Mouse (Mus musculus) forebrain, embryonic 12.5 days (tissue): ENCODE data around the gene Fblim1. TPM values are rescaled to one million over a fixed set of nuclear protein-coding genes. Genes with fewer than 3 reads are reported as not detected.
A peak's percentile ranks its signal among the peaks of the same experiment; 100 is the strongest.

Experiments
- ATAC-seq: fragments of 200-750 bp; cut with Nextera tagmentation; 2 replicates; pipeline ENCODE4 v1.8.0; 2017; ENCODE audit warnings: moderate TSS enrichment; ENCODE audit not compliant: low FRiP score
- H3K27ac ChIP-seq: fragments of 300-500 bp; sonication (generic); 2 replicates; pipeline ENCODE4 v1.5.1; 2016; ENCODE audit warnings: mild to moderate bottlenecking
- H3K27me3 ChIP-seq: fragments of 300-500 bp; sonication (generic); 2 replicates; pipeline ENCODE4 v1.6.1; 2016; ENCODE audit warnings: mild to moderate bottlenecking
- H3K36me3 ChIP-seq: fragments of 300-500 bp; sonication (generic); replicated peaks from 2 replicates; pipeline ENCODE4 v1.6.1; 2016; ENCODE audit warnings: mild to moderate bottlenecking
- H3K4me1 ChIP-seq: fragments of 300-500 bp; sonication (generic); 2 replicates; pipeline ENCODE4 v1.6.1; 2016
- H3K4me2 ChIP-seq: fragments of 300-500 bp; sonication (generic); 2 replicates; pipeline ENCODE4 v1.6.1; 2016; ENCODE audit warnings: mild to moderate bottlenecking, moderate library complexity
- H3K4me3 ChIP-seq: fragments of 300-500 bp; sonication (generic); replicated peaks from 2 replicates; pipeline ENCODE4 v1.5.1; 2016; ENCODE audit warnings: mild to moderate bottlenecking
- H3K9ac ChIP-seq: fragments of 300-500 bp; sonication (generic); 2 replicates; pipeline ENCODE4 v1.6.1; 2016; ENCODE audit warnings: mild to moderate bottlenecking
- H3K9me3 ChIP-seq: fragments of 300-500 bp; sonication (generic); 2 replicates; pipeline ENCODE4 v1.6.1; 2016
- WGBS: fragments of 180-500 bp; shearing (Covaris S2); methylation state at CpG from one replicate; pipeline ENCODE4 v1.1.7; 2016; 5-methylcytosine and 5-hydroxymethylcytosine counted together
- polyA plus RNA-seq: library from polyadenylated mRNA; unstranded; fragments of >200 nt; fragmentation: Nextera tagmentation; extraction: Ambion mirVana; gene quantifications from 2 replicates; pipeline ENCODE4 v1.2.1, GENCODE M21; 2016

The Fblim1 gene
- polyA plus RNA-seq, 1 experiment from 2014 or later, result 19.8 TPM

DNA sequence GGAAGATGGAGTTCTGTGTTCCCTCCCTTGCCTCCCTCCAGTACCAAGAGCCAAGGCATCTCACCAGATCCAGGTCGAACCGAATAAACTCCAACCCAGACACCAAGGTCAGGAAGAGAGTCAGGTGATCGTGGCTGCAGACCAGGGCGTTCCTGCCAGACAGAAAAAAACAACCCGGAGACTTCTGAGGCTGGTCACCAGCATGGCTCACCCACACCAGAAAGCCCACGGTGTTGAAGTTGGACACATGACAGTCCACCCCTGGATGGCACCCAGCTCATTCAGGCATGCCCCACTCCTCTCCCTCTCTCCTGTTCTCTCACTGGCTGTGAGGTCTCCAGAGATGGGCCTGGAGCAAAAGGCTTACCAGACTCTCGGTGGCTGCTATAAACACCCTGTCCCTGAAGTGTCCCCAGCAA lies 35.5 kb upstream of the Fblim1 start:
- WGBS, result 92% methylated on average over 7 of the region's 7 CpGs
- no peak for ATAC-seq
- Histone ChIP-seq H3K27ac (no peak overlapping the region), H3K4me2 (no peak overlapping the region), H3K27me3 (no peaks in the 10 kb centered on the region), H3K4me3 (no peak overlapping the region), H3K9me3 (no peaks in the 10 kb centered on the region), H3K4me1 (peaks cover 10% of the 10 kb centered on the region), H3K9ac (no peak overlapping the region), H3K36me3 (peaks cover 48% of the 10 kb centered on the region)

DNA sequence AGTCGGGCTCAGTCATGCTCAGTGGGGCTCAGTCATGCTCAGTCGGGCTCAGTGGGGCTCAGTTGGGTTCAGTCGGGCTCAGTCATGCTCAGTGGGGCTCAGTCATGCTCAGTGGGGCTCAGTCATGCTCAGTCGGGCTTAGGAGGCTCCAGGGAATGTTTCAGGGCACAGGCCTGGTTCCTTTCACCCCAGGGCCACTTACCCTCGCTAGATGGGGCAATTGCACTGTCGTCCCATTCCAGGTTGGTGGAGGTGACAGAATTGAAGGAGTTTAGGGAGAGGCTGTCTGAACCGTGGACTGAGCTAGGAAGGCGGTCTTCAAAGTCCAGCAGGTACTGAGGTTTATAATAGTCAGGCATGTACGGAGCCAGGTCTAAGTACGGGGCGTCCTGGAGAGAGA lies 33.6 kb upstream of the Fblim1 start:
- Histone ChIP-seq H3K4me1 (peaks cover 10% of the 10 kb centered on the region), H3K4me2 (no peak overlapping the region), H3K27me3 (no peaks in the 10 kb centered on the region), H3K4me3 (no peak overlapping the region), H3K9me3 (no peaks in the 10 kb centered on the region), H3K36me3 (peaks cover 58% of the 10 kb centered on the region), H3K27ac (no peak overlapping the region), H3K9ac (no peak overlapping the region)
- WGBS, result 57% methylated on average over 11 of the region's 11 CpGs
- no peak for ATAC-seq

DNA sequence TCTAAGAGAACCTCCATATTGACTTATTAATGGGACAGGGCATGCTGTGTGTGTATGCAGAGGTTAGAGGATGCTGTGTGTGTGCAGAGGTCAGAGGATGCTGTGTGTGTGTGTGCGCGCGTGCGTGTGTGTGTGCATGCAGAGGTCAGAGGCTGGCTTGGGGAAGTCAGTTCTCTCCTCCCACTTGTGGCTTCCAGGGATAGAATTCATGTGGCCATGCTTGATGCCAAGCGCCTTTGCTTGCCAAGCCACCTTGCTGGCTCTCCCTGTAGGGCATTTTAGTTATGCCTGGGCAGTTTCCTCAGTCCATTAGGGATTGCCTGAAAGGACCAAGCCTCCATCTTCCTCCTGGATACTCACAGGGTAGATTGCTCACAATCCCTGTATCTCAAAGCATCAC lies 30.8 kb upstream of the Fblim1 start:
- no peaks in the 10 kb centered on the region for H3K4me1 ChIP-seq
- ATAC-seq, result no peak
- no peak overlapping the region for H3K27ac ChIP-seq
- H3K9ac ChIP-seq, result no peak overlapping the region
- no peaks in the 10 kb centered on the region for H3K9me3 ChIP-seq
- no peaks in the 10 kb centered on the region for H3K27me3 ChIP-seq
- 96% methylated on average over 5 of the region's 5 CpGs for WGBS
- H3K36me3 ChIP-seq, result peaks cover 78% of the 10 kb centered on the region
- H3K4me2 ChIP-seq, result no peak overlapping the region
- H3K4me3 ChIP-seq, result no peak overlapping the region

DNA sequence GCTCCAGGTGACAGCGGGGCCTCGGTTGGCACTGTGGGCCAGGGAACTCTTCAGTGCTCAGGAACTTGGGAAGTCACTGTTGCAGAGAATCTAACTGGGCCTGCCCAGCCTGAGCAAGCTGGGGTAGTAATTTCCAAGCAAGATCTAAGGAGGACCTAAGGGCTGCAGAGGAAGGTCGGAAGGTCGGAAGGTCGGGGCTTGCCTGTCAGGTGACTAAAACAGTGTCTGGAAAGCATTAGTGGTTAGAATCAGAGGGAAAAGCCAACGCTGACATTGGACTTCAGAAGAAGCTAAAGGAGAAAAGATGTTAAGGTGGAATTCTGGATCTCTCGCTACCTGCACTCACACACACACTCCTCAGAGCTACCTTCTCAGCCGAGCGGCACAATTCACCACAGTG lies 30.1 kb upstream of the Fblim1 start:
- Histone ChIP-seq H3K4me2 (no peak overlapping the region), H3K36me3 (peaks cover 78% of the 10 kb centered on the region), H3K9me3 (no peaks in the 10 kb centered on the region), H3K4me1 (no peaks in the 10 kb centered on the region), H3K4me3 (no peak overlapping the region), H3K27ac (no peak overlapping the region), H3K9ac (no peak overlapping the region), H3K27me3 (no peaks in the 10 kb centered on the region)
- ATAC-seq, result no peak
- WGBS, result 86% methylated on average over 9 of the region's 9 CpGs

DNA sequence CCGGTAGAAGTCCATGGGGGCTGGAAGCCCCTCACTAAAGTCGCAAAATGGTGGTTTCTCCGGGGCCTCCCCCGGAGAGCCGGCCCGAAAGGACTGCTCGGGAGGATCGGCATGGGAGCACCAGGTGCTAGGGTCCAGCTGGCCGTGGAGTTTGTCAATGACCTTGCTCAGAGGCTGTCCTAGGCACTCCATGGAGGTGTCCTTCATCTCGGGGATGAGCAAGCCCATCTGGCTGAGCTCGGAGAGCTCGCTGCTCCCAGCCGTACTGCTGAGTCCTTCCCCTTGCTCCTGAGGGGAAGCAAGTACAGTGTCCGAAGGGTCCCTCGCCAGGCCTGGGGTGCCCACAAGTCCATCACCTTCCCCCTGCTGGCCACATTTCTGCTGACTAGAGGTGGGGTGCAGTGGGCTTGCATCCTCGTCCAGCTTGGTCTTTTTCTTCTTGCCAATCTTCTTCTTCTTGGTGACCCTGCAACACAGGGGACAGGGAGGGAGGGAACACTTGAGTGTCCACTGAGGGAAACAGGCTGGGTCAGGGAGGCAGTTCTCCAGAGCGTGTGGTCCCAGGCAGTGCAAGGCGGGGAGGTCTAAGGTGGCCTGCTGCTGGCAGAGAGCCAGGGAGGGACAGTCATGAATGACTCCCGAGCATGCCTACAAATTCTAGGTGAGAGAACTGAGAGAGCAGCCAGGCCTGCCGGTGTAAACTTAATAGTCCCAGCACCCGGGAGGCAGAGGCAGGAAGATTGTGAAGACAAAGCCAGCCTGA lies 26.4 kb upstream of the Fblim1 start:
- WGBS, result 95% methylated on average over 21 of the region's 21 CpGs
- peaks cover 88% of the 10 kb centered on the region for H3K36me3 ChIP-seq
- H3K4me1 ChIP-seq, result no peaks in the 10 kb centered on the region
- no peaks in the 10 kb centered on the region for H3K27me3 ChIP-seq
- no peak overlapping the region for H3K4me2 ChIP-seq
- no peak overlapping the region for H3K9ac ChIP-seq
- no peak overlapping the region for H3K27ac ChIP-seq
- no peak for ATAC-seq
- H3K4me3 ChIP-seq, result no peak overlapping the region
- H3K9me3 ChIP-seq, result no peaks in the 10 kb centered on the region

DNA sequence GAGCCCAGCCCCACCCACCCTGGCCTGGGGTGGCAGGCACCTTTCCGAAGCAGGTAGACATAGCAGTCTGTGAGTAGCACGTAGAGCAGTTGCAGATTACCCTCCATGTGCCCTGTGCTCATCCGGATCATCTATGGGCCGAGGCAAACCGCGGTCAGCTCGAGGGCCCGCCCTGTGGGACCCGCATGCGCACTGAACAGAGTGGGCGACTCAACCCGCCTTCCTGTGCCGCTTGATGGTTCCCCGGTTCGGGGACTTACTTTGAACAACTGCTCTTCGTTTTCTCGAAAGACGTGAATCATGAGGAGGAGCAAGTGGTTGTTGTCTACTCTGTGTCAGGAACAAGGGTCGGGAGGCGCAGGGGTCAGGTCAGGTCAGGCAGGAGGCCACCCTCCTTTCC lies 25.4 kb upstream of the Fblim1 start:
- no peak for ATAC-seq
- Histone ChIP-seq H3K4me1 (no peaks in the 10 kb centered on the region), H3K4me3 (no peak overlapping the region), H3K9ac (no peak overlapping the region), H3K4me2 (no peak overlapping the region), H3K9me3 (no peaks in the 10 kb centered on the region), H3K27me3 (no peaks in the 10 kb centered on the region), H3K36me3 (peaks cover 86% of the 10 kb centered on the region), H3K27ac (no peak overlapping the region)
- 95% methylated on average over 20 of the region's 20 CpGs for WGBS

DNA sequence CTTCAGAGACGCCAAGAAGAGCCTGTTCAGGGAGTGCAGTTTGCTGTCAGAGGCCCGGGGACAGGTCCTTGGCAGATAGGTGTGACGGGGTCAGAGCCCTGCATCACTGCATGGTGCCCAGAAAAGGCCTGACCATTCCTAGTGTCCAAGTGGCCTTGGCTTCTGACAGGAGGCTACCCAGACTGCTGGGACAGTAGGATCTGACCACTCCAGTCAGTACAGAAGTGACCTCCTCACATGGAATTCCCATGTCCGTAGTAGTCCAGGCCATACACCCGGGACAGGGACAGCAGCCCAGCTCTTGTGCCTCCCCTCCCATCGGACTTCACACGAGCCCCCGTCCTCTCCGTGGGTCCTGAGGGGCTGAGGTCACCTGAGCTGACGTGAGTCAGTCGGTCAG lies 24.1 kb upstream of the Fblim1 start:
- no peak overlapping the region for H3K9ac ChIP-seq
- H3K9me3 ChIP-seq, result no peaks in the 10 kb centered on the region
- no peaks in the 10 kb centered on the region for H3K4me1 ChIP-seq
- H3K27ac ChIP-seq, result no peak overlapping the region
- ATAC-seq, result no peak
- peaks cover 87% of the 10 kb centered on the region for H3K36me3 ChIP-seq
- no peaks in the 10 kb centered on the region for H3K27me3 ChIP-seq
- no peak overlapping the region for H3K4me2 ChIP-seq
- H3K4me3 ChIP-seq, result no peak overlapping the region
- 93% methylated on average over 11 of the region's 11 CpGs for WGBS

DNA sequence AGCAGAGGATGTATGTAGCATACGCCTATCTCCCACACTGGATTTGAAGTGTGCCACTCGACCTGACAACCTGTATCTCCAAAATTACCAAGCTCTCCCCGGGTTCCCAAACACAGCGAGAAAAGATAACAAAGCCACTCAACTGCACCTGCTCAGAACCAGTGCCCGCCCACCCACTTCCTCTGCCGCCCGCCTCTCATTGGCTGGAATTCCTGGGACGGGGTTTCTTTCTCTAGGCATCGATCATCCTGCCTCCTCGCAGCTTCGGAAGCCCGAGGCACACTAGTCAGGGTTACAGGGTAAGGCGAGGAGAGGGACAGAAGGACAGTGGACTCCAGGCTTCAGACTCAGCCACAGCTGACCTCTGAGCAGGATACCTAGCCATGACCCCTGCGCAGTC lies 22.8 kb upstream of the Fblim1 start:
- 84% methylated on average over 14 of the region's 14 CpGs for WGBS
- Histone ChIP-seq H3K27ac (no peak overlapping the region), H3K4me1 (0 out of 2 replicates have a peak, but pooled peaks cover 2% of the 10 kb centered on the region), H3K9ac (no peak overlapping the region), H3K9me3 (no peaks in the 10 kb centered on the region), H3K4me3 (no peak overlapping the region), H3K36me3 (peaks cover 77% of the 10 kb centered on the region), H3K4me2 (no peak overlapping the region), H3K27me3 (no peaks in the 10 kb centered on the region)
- ATAC-seq, result no peak

DNA sequence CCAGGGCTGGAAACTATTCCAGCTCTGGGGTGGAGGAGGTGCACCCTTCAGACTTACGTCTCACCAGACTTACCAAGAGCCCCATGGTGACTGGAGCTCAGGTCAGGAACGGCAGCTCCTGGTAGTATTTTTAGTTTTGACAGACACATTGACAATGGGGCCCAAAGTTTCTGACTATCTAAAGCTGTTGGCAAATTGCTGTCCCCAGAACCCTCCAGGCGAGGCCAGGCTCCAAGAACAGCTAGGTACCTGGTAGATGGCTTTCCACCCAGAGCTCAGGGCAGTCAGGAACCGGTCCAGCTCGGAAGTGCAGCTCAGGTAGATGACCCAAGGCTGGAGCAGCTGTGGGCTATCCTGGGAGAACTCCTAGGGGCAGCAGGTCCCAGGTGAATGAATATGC lies 21.6 kb upstream of the Fblim1 start:
- ATAC-seq, result no peak
- peaks cover 66% of the 10 kb centered on the region for H3K36me3 ChIP-seq
- 92% methylated on average over 5 of the region's 5 CpGs for WGBS

DNA sequence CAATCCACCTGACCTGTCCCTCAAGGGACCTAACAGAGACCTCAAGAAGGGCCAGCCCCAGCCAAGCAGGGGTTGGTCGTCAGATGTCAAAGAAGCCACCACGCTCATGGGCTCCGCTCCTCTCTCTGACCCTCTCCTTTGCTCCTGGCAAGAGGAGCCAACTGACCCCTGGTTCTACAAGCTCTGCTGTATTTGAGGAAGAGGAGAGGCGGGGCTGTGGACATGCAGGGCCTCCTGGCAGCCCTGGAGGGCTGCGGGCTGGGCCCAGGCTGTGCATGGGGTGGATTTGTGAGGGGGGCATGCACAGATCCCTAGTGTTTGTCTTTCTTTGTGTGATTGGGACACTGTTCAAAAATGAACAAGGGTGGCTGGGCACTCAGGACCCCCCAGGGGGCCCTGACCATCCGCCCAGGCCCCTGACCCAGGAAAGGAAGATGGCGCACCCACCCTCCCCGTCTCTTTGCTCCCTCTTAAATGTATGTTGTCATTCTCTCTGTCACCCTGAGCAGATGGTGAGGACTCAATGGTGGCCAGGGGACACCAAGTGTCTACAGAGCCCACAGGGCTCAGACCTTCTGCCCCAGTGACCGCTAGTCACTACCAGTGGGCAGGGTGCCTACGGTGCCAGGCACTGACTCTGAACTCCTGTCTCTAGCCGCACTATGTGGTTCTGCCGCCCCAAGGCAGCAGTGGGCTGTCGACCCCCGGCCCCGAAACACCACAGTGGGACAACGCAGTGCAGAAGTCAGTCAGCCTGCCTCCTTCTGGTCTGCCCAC lies 20.1 kb upstream of the Fblim1 start:
- no peak for ATAC-seq
- H3K4me2 ChIP-seq, result no peak overlapping the region
- H3K4me1 ChIP-seq, result 0 out of 2 replicates have a peak, but pooled peaks cover 4% of the 10 kb centered on the region
- WGBS, result 91% methylated on average over 16 of the region's 16 CpGs
- peaks cover 51% of the 10 kb centered on the region for H3K36me3 ChIP-seq
- H3K27me3 ChIP-seq, result no peaks in the 10 kb centered on the region
- H3K4me3 ChIP-seq, result no peak overlapping the region
- H3K27ac ChIP-seq, result no peak overlapping the region
- H3K9ac ChIP-seq, result no peak overlapping the region
- H3K9me3 ChIP-seq, result no peaks in the 10 kb centered on the region

More for the DNA sequence above, 21.6 kb upstream of the Fblim1 start:
- no peaks in the 10 kb centered on the region for H3K9me3 ChIP-seq
- H3K4me3 ChIP-seq, result no peak overlapping the region
- no peak overlapping the region for H3K9ac ChIP-seq
- no peak overlapping the region for H3K4me2 ChIP-seq
- H3K27me3 ChIP-seq, result no peaks in the 10 kb centered on the region
- no peak overlapping the region for H3K27ac ChIP-seq
- 0 out of 2 replicates have a peak, but pooled peaks cover 4% of the 10 kb centered on the region for H3K4me1 ChIP-seq

DNA sequence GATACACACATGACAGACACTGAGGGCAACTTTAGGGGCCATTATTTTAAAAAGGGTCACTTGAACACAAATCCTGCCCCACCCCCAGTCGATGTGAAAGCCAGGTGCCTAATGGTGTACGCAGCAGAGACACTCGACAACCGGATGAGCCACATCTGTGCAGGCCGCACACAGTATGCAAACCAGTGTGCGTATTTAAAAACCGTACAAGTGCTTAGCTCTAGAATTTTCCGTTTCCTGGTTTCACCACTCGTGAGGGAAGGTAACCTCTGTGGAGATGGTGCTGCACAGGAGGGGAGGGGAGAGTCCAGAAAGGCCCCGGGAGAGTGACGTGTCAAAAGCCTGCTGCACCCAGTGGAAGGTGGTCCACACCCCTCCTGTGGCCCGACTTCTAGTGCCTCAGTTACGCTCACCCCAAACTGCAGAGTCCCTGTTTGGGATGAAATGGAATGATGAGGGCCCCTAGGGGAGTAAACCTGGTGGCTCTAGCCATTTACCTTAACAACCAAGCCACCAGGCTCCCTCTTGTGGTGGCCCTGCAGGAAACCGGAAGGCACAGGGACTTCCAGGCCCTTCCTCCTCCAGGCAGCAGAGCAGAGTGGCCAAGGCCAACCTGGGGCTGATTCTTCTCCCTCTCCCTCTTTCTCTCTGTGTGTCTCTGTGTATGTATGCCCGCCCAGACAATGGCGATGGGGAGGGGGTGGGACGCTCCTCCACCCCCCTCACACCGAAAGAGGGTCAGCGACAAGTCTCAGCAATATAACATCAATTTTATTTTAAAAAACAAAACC lies 19.3 kb upstream of the Fblim1 start:
- Histone ChIP-seq H3K9me3 (no peaks in the 10 kb centered on the region), H3K36me3 (peaks cover 43% of the 10 kb centered on the region)

DNA sequence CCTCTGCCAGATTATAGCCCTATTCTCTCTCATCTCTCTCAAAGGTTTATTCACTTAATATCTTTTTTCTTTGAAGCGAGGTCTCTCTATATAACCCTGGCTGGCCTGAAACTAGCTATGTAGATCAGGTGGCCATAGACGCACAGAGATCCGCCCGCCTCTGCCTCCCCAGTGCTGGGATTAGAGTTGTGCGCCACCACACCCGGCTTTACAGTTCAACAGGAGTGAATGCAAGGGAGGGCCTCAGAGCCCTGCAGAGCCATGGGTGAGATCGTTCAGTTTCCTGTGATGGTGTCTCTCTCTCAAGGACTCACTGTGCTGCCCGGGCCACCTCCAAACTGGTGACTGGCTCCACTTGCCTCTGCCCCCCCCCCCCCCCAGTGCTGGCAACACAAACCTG lies 18.2 kb upstream of the Fblim1 start:
- Histone ChIP-seq H3K27me3 (no peaks in the 10 kb centered on the region), H3K36me3 (peaks cover 33% of the 10 kb centered on the region), H3K9ac (no peak overlapping the region), H3K4me3 (no peak overlapping the region), H3K27ac (no peak overlapping the region), H3K4me2 (no peak overlapping the region), H3K9me3 (no peaks in the 10 kb centered on the region), H3K4me1 (0 out of 2 replicates have a peak, but pooled peaks cover 4% of the 10 kb centered on the region)
- ATAC-seq, result no peak
- 96% methylated on average over 8 of the region's 8 CpGs for whole genome bisulfite sequencing

More for the DNA sequence above, 19.3 kb upstream of the Fblim1 start:
- WGBS, result 77% methylated on average over 19 of the region's 19 CpGs
- H3K4me3 ChIP-seq, result no peak overlapping the region
- 0 out of 2 replicates have a peak, but pooled peaks have one; percentile 20 for ATAC-seq
- no peak overlapping the region for H3K27ac ChIP-seq
- H3K9ac ChIP-seq, result no peak overlapping the region
- no peak overlapping the region for H3K4me2 ChIP-seq
- no peaks in the 10 kb centered on the region for H3K27me3 ChIP-seq
- H3K4me1 ChIP-seq, result 0 out of 2 replicates have a peak, but pooled peaks cover 4% of the 10 kb centered on the region
